Mouse (Mus musculus) frontal cortex, postnatal 14 days (tissue): ENCODE data around the gene Phf1.
A peak's percentile ranks its signal among the peaks of the same experiment; 100 is the strongest.

Experiments used
- DNase-seq, 2 experiments: peaks; one replicate each; pipeline ENCODE4 v3.0.0; 2022; ENCODE audit warnings: low spot score in 2 of 2

Gene Phf1

DNA sequence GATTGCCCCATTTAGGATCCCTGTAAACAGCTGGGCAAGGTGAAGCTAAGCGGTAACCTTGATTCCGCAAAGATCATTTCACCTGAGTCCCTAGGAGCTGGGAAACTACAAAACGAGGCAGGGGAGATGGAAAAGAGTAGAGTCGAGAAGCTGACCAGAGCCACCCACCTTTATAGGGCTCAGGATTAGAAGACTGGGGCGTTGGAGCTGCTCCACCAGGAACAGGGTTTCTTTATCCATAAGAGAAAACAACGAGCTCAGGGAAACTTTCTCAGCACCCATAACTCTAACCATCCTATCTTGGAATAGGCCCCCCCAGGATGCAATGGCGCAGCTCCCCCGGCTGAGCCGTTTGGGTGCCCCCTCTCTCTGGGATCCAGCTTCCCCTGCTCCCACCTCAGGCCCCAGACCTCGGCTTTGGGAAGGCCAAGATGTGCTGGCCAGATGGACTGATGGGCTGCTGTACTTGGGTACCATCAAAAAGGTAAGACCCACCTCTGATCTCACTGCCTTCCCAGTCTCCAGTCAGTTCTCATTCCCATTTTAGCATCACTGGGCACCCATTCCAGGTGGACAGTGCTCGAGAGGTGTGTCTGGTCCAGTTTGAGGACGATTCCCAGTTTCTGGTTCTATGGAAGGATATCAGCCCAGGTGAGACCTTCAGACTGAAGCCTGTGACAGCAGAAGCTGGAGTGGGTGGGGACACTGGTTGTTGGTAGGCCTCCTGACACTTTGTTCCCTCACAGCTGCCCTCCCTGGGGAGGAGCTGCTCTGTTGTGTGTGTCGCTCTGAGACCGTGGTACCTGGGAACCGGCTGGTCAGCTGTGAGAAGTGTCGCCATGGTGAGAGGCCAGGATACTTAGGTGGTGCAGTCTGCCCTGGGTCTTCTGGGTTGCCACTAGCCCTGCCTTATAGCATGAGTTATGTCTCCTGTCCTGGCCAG is 1.3 kb downstream of the Phf1 start:
- DNase-seq: no peak

DNA sequence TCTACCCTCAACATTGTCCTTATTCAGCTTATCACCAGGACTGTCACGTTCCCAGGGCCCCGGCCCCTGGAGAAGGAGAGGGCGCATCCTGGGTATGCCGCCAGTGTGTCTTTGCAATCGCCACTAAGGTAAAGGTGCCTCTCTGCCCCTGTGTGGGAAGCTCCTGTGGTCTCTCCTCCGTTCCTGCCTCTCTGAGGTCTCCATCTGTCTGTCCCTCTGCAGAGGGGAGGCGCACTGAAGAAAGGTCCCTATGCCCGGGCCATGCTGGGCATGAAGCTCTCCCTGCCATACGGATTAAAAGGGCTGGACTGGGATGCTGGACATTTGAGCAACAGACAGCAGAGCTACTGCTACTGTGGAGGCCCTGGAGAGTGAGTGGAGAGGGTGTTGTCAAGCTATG is 2.2 kb downstream of the Phf1 start:
- no peak for DNase-seq

DNA sequence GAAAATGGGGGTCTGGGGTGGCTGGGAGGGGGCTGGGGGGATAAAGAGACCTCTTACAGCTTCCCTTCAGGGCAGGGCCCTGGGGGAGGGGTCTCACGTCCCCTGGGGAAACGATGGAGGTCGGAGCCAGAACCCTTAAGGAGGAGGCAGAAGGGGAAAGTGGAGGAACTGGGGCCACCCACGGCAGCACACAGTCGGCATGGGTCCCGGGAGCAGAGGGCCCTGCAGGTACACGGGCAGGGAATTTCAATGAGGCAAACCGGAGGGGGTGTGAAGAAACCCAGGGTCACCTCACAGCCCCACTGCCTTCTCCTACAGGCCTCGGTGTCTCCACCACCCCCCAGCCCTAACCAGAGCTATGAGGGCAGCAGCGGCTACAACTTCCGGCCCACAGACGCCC is 3.6 kb downstream of the Phf1 start:
- no peak for DNase-seq

DNA sequence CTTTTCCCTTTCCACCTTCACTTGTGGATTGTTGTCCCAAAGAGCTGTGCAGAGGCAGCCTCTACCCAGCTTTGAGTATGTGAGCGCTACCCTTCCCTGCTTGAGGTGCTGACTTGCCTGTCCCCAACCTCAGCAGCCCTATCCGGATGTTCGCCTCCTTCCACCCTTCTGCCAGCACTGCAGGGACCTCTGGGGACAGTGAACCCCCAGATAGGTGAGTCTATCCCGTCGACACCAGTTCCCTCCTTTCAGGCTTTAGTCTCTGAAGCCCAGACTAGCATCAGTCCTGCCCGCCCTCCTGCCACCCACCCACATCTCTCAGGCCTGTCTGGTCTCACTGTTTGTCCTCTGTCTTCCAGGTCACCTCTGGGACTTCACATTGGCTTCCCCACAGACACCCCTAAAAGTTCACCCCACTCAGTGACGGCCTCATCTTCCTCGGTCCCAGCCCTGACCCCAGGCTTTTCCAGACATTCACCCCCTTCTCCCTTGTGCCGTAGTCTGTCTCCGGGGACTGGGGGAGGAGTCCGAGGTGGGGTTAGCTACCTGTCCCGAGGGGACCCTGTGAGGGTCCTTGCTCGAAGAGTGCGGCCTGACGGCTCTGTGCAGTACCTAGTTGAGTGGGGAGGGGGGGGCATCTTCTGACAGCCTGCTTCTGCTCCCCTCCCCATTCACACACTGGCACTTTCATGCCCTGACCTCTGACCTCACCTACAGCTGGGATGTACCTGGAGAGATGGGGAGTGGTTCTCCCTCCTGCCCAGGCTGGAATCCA is 4.3 kb downstream of the Phf1 start:
- DNase-seq: no peak

DNA sequence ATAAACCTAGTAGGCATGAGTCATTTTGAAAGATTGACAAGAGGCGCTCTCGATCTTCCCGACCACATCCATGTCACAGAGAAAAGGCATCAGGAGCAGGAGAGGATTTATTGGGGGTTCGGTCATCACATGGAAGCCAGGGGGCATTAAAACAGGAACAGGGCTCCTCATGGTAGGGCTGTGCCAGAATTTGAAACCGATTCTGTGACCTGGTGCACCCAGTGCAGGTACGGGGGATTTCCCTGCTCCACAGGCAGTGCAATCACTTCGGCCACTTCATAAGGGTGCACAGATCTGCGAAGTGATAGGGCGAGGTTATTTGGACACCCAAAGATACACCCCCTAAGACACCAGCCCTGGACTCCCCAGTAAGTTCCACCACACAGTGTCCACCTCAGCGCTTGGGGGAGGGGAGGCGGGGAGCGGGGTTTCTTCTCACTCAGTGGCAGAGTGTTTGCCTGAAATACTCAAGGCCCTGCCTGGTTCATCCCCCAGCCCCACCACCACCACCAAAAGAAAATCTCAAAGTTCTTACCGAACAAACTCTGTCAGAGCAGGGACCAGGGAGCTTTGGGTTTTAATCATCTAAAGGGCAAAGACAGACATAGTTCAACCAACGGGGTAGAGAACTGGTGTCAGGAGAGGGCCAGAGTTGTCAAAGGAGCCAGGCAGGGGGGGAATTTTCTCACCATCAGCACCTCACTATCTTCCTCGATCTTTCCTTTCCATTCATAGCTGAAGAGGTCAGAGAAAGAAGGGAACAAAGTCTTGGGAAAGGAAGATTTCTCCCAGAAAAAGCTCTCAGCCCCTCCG is 5.2 kb downstream of the Phf1 start:
- no peak for DNase-seq

DNA sequence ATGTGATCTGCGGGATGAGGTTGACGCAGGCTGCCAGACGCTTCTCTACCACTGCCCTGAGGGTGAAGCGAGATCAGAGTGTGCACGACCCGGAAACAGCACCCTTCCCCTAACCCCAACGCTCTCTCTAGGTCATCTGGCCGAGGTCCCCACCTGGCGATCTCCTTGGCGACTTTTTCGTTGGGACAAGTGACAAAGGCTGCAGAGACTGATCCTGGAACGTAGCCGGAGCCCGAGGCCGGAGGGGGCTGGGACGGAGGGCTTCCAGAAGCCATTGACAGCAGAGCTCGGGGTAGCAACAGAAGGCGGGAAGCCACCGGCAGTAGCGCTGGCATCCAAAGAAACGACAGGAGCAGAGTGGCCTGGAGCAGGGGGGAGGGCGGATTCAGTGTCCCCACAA is 5.9 kb downstream of the Phf1 start:
- DNase-seq: no peak

DNA sequence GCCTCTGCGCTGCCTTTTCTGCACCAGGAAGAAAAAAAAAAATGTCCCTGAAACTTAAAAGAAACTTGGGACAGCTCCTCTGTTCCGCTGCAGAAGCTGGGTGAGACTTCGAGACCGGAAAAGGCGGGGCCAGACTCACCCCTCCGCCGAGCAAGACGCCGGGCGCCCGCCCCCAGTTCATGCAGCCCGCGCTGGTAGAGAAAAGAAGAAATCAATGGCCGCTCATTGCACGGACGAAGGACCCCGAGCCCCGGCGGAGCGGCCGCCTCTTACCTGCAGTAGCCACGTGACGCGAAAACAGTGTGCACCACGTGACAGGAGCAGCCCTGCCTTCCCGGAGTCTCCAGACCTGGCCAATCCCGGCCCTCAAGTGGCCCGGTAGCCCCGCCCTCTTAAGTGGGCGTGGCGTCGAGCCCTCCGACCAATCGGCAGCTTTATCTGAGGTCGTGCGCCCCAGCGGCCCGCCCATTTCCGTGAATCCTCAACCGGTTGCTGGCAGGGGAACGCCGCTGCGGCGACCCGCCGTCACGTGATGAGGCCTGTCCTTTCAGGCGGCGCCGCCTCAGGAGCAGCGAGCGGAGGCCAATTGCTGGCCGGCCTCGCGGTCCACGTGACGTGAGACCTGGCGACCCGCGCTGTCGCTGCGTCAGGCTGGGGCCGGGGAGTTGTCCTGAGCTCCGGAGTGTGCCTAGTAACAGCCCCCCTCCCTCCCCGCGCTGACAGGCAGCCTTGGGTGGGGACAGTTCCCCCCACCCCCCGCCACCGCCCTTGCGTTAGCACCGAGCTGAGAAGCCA is 6.5 kb downstream of the Phf1 start, which contains the start of gene Cuta:
Cuta (minus strand) TSS at position 392 of the 795 bp plus-strand sequence.
- DNase-seq: peak; percentile 100

DNA sequence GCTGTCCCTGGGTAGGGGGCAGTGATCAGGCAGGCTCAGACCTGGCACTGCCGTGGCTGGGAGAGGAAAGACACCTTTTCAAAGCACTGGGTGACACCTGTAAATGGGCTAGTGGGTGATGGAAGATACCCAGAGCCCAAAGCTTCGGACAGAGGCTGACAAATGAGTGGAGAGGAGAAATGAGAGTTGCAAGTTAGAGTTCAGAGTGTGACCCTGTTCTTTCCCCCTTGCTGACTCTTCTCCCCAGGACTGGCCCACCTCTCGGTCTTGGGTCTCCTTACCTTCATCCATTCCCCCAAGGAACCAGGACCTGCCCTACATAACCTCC is 7.1 kb downstream of the Phf1 start:
- no peak for DNase-seq

DNA sequence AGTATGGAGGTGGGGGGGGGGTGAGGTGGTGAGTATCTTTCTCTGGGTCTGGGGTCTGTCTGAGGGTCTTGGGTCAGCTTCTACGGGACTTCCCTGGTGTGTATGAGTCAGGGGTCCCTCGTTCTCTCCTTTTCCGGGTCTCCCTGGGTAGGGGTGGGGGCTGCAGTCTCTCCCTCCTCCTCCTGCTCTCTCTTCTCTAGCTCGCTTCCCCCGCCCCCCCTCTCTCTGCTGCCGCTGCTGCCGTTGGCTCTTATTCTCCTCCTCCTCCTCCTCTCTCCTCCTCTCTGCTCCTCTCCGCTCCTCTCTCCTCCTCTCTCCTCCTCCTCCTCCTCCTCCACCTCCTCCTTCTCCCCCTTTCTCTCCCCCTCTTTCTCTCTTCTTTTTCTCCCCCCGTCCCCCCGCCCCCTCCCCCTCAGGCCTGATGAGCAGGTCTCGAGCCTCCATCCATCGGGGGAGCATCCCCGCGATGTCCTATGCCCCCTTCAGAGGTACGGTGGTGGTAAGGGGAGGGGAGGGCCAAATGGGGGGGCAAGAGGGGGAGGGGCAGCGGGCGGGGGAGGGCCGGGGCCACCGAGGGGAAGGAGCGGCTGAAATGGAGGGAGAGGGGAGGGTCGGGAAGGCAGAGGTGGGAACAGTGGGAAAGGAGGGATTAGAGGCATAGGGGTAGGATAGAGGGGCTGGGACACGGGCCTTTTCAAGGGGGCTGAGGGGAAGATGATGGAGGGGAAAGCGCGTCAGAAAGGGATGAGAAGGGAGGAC is 8.4 kb downstream of the Phf1 start, which contains the start of gene Syngap1:
Syngap1 (plus strand) TSS at position 223 of the 759 bp plus-strand sequence.
- peak in 1 of 2 experiments; percentile 36 for DNase-seq

DNA sequence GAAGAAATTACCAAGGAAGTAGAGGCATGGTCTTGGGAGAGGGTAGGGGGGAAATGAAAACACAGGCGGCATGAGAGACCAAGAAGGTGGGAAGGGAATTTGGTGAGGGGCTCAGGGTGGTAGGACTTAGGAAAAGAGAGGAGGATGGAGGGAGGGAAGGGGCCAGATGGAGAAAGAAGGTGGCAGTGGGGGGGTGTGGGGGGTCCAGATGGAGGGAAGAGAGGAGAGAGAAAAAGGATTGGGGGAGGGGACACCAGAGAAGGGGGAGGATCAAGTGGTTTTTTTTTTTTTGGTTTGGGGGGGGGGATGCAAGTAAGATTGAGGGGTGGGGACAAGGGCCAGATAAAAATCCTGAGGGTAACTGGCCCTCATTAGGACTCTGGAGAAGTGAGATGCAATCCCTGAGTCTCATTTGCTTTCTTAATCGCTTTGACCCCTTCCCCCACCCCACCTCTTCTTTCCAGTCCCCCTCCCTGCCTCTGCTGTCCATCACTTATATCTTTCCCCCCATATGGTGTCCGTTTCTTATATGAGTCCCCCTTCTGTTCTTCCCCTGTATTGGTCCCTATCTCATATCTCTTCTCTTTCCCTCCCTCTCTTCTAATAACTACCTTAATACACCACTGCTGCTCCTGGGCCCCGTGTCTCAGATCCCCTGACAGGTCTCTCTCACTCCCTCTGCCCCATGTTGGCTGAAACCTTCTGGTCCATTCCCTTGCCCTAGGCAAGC is 9.2 kb downstream of the Phf1 start:
- no peak for DNase-seq

DNA sequence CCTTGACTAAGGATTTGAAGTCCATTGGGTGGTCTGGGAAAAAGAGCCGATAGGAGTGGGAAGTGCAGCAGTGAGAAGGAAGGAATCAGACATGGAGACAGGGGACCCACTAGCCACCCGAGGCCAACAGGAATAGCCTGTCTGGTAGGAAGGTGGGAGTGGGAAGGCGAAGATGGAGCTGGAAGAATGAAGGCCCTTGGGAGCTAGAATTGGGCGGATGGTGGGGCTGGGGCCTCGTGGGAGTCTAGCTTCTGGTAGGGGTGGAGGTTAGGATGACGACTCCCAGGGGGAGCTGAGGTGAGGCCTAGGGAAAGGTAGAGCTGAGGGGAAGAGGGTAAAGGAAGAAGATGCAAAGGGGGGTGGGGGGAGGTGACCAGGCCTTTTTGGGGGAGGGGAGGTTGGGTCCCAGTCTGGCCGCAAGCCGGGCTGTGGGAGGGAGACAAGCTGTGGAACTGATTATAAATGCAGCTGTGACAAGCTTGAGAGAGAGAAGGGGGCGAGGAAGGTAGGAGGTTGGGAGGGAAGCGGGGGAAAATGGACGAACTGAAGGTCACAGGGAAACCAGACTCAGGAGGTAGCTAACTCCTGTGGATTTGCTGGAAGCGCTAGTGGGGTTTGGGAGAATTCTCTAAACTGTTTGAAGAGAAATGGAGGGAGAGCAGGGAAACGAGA is 13.1 kb downstream of the Phf1 start:
- peak in 1 of 2 experiments; percentile 19 for DNase-seq

DNA sequence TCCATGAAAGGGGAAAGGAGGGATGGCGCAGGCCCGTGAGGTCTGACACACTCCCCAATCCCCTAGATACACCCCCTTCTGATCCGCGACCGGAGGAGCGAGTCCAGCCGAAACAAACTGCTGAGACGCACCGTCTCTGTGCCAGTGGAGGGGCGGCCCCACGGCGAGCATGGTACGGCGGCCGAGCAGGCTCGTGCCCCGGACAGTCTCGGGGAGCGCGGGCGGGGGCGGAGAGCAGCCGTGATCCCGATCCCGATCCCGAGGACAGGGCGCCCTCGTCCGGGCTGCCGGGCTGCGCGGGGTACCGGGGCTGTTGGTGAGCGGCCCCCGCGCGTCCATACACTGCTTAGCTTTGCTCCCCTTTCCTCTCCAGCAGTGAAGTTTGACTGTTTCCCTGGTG is 13.7 kb downstream of the Phf1 start:
- peak in 1 of 2 experiments; percentile 62 for DNase-seq

DNA sequence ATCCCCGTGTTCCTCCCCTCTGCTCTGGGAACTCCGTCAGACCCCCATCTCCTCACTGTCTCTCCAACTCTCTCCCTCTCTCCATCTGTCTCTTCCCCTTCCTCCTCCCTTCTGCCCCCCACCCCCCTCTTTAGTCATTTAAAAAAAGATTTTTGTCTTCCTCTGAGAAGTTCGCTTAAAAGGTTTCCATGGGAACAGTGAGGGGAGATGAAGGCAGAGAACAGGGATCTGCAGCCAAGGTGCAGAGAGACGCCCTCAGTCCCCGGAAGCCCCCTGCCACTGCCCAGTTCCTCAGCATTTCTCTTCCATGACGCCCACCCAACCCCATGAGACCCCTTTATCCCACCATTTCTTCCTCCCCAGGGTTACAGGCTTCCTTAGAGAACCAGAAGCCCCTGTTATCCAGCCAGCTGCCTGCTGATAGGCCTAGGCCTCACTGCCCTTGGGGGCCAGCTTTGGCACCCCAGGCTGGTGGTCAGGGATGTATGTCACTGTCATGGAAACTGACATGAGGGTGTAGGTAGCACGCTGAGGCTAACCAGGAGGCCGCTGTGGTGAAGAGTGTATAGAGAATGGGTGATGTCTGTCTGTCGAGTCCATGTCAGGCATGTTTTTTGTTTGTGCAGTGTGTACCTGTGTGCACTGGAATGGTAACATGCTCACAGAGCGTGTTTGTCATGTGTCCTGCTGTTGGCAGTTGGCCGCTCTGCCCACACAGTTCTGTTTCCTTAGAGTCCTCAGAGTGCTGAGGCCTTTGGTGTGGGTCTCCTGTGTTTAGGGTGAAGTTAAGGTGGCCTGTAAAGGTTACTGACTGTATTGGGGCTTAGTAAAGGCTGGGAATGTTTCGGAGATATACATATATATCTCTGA is 14.6 kb downstream of the Phf1 start:
- no peak for DNase-seq

DNA sequence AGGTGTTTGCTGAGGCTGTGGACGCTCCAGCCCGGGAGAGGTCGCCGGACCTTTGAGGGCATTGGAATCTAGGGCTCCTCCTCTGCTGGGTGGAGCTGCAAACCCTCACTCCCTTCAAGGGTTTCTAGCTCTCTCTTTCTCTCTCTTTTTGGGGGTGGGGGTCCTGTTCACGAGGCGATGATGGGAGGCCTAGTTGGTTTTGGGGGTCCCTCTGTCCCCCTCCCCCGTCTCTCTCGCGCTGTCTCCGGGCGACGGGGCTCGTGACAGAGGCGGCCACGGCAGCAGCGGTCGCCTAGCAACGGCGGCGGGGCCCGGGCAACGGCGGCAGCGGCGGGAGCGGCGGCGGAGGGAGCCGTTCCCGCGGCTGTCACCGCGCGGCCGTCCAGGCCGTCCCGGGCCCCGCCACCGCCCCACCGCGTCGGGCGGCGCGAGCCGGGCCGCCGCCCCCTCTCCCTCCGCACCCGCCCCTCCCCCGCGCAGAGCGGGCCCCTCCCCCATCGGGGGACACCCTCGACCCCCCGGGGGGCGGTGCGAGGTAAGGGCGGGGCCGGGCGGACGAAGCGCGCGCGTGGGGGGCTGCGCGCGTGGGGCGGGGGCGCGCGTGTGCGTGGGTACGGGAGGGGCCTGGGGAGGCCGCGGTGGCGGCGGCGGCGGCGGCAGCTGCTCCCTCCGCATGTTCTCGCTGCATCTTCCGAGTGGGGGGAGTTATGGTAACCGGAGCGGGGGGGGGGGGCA is 15.6 kb downstream of the Phf1 start:
- peak in 1 of 2 experiments; percentile 57 for DNase-seq

DNA sequence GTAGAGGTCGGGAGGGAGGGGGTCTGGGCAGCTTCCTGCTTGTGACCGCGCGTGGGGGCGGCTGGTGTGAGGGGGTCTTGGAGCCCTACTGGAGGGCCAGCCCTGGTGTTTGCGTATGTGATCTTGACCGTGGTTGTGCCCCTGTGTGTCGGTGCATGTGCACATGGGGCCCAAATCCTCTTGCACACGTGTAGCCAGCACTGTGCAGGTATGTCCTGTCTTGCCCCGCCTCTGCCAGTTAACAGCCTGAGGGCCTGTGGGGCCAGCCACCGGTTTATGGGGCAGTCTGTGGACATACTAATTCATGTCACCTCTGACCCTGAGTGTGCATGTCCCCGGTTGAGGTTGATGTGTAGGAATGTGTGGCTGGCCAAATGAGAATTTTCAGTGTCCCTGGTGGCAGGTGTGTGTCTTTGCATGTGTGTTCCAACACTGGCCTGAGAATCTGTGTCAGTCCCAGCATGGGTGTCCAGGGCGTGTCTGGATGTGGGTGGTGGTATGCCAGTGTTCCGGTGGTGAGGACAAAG is 16.3 kb downstream of the Phf1 start:
- no peak for DNase-seq

DNA sequence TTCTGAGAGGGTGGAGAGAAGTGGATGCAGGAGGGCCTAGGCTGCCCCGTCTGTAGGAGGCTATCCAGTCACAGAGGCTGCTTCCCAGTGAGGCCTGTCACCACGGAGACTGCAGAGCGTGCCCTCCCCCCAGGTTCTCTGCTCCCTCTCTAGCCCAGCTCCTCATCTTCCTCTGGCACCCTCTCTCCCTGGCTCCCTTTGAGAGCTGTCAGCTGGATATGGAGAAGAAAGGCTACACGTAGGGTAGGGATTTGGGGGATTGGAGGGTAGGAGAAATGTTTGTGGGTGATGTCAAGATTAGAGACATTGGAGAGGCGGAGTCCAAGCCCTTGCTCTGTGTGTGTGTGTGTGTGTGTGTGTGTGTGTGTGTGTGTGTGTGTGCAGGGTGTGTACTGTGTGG is 17.0 kb downstream of the Phf1 start:
- no peak for DNase-seq
